Mouse (Mus musculus): ENCODE results near the gene Art5. TPM values are rescaled to one million over a fixed set of nuclear protein-coding genes. Genes with fewer than 3 reads are reported as not detected.

The Art5 gene
- polyA plus RNA-seq (2014; fragmentation: Illumina TruSeq; extraction: RNeasy Lipid Tissue Mini Kit (QIAGEN cat#74804)), result not detected

GRCm38 (mm10) chr7:102109171-102109570 lies at the start of gene Art5:
TSS of gene Art5 (minus strand) at chr7:102109489.

GRCm38 (mm10) chr7:102116579-102117331 lies 7.5 kb upstream of the Art5 start, which contains the start of gene Chrna10:
TSS of gene Chrna10 (minus strand) at chr7:102116828.

DNA sequence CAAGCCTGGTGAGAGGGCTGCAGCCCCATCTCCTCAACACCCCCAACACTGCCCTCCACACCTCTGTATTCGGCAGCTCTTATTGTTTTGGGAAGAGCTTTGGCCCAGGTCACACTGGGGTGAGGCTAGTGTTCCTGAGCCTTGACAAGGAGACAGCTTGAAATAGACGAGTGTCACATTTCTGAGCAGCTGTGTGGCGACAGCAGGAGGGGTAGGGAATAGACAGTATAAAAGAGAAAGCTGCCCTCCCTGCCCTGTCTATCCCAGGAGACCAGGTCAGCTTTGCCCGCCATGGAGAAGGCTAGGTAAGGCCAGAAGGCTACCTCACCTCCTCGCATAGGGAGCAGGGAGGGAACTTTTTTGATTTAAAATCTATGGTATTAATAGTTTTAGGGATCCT lies 7.8 kb downstream of the Art5 start, which contains the start of gene Art1:
Gene Art1, plus strand, starts transcription at position 257 of the 400 bp plus-strand sequence.

DNA sequence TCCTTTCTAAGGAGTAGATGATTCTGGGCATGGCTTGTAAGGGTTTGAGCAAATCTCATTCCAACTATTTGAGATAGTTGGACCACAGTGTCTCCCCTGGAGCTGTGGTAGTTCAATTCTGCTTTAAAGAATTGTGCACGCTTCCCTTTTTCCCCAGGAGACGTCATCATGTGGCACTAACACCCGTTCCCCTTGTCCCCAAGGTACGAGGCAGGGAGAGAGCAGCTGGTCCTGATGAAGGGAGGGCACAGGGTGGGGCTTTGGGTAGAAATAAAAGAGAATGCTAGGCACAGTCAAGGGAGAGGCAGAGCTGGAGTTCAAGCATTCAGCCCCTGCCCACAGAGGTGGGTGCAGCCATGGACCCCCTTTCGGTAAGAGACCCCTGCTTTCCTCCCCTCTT lies 26.5 kb downstream of the Art5 start, which contains the start of gene Trpc2:
Gene Trpc2, plus strand, starts transcription at position 301 of the 400 bp plus-strand sequence.

GRCm38 (mm10) chr7:102065046-102065891 lies 44.0 kb downstream of the Art5 start, which contains the start of the genes Rnf121, Xndc1 and Xntrpc:
TSS of gene Rnf121 (minus strand) at chr7:102065469.
TSS of gene Xndc1 (plus strand) at chr7:102065511.
TSS of gene Xntrpc (plus strand) at chr7:102065713.

Other genes starting within 250 kb of the Art5 start
- gene Anapc15, start 245.8 kb downstream of the Art5 start, polyA plus RNA-seq (2014; fragmentation: Illumina TruSeq; extraction: RNeasy Lipid Tissue Mini Kit (QIAGEN cat#74804)), result 8.1 TPM
- gene Folr1, start 238.7 kb downstream of the Art5 start, polyA plus RNA-seq (2014; fragmentation: Illumina TruSeq; extraction: RNeasy Lipid Tissue Mini Kit (QIAGEN cat#74804)), result 12.2 TPM
- gene Lamtor1, start 203.6 kb downstream of the Art5 start, polyA plus RNA-seq (2014; fragmentation: Illumina TruSeq; extraction: RNeasy Lipid Tissue Mini Kit (QIAGEN cat#74804)), result 8.6 TPM
- gene Tomt, start 203.1 kb downstream of the Art5 start, polyA plus RNA-seq (2014; fragmentation: Illumina TruSeq; extraction: RNeasy Lipid Tissue Mini Kit (QIAGEN cat#74804)), result not detected
- gene Lrrc51, start 175.6 kb downstream of the Art5 start, polyA plus RNA-seq (2014; fragmentation: Illumina TruSeq; extraction: RNeasy Lipid Tissue Mini Kit (QIAGEN cat#74804)), result 3.6 TPM
- 125 TPM for gene Numa1, start 175.4 kb downstream of the Art5 start, polyA plus RNA-seq (2014; fragmentation: Illumina TruSeq; extraction: RNeasy Lipid Tissue Mini Kit (QIAGEN cat#74804))
- gene Il18bp, start 90.8 kb downstream of the Art5 start, polyA plus RNA-seq (2014; fragmentation: Illumina TruSeq; extraction: RNeasy Lipid Tissue Mini Kit (QIAGEN cat#74804)), result 12.7 TPM
- 10.1 TPM for gene Rnf121, start 44.0 kb downstream of the Art5 start, polyA plus RNA-seq (2014; fragmentation: Illumina TruSeq; extraction: RNeasy Lipid Tissue Mini Kit (QIAGEN cat#74804))
- 14.4 TPM for gene Xndc1, start 44.0 kb downstream of the Art5 start, polyA plus RNA-seq (2014; fragmentation: Illumina TruSeq; extraction: RNeasy Lipid Tissue Mini Kit (QIAGEN cat#74804))
- not detected for gene Xntrpc, start 43.8 kb downstream of the Art5 start, polyA plus RNA-seq (2014; fragmentation: Illumina TruSeq; extraction: RNeasy Lipid Tissue Mini Kit (QIAGEN cat#74804))
- not detected for gene Trpc2, start 26.4 kb downstream of the Art5 start, polyA plus RNA-seq (2014; fragmentation: Illumina TruSeq; extraction: RNeasy Lipid Tissue Mini Kit (QIAGEN cat#74804))
- not detected for gene Art1, start 7.7 kb downstream of the Art5 start, polyA plus RNA-seq (2014; fragmentation: Illumina TruSeq; extraction: RNeasy Lipid Tissue Mini Kit (QIAGEN cat#74804))
- not detected for gene Chrna10, start 7.3 kb upstream of the Art5 start, polyA plus RNA-seq (2014; fragmentation: Illumina TruSeq; extraction: RNeasy Lipid Tissue Mini Kit (QIAGEN cat#74804))
- 76.1 TPM for gene Nup98, start 100.7 kb upstream of the Art5 start, polyA plus RNA-seq (2014; fragmentation: Illumina TruSeq; extraction: RNeasy Lipid Tissue Mini Kit (QIAGEN cat#74804))
- gene Pgap2, start 100.7 kb upstream of the Art5 start, polyA plus RNA-seq (2014; fragmentation: Illumina TruSeq; extraction: RNeasy Lipid Tissue Mini Kit (QIAGEN cat#74804)), result 71.1 TPM
- gene Rhog, start 146.6 kb upstream of the Art5 start, polyA plus RNA-seq (2014; fragmentation: Illumina TruSeq; extraction: RNeasy Lipid Tissue Mini Kit (QIAGEN cat#74804)), result 3.9 TPM
- 10.8 TPM for gene Stim1, start 158.3 kb upstream of the Art5 start, polyA plus RNA-seq (2014; fragmentation: Illumina TruSeq; extraction: RNeasy Lipid Tissue Mini Kit (QIAGEN cat#74804))